In genomic region chrX:38189552-38190457, GRCm38 (mm10) we compare ENCODE assay signal across 8 mouse cellular contexts. TPM values are rescaled to one million over a fixed set of nuclear protein-coding genes. Genes with fewer than 3 reads are reported as not detected.
DNase-seq lines count a peak whose midpoint lies in the region; ATAC-seq lines count a peak whose summit lies in the region.

Gene Zbtb33, plus strand, starts transcription at chrX:38189793.

- WGBS in intestine, embryonic 16.5 days = 16% methylated on average over 70 of the region's 72 CpGs

- H3K4me1 ChIP-seq in intestine, embryonic 16.5 days (ENCODE audit: control insufficient read depth, insufficient read depth, low read length) = no peaks in the 10 kb centered on the region

- DNase-seq in adrenal gland, adult 8-10 months = peak; percentile 78
- peak; percentile 69 for DNase-seq in embryo, embryonic 11.5 days (ENCODE audit: low read depth, low spot score)
- DNase-seq in gastrocnemius, postnatal 36 days = peak; percentile 80
- peak; percentile 85 to 90 for DNase-seq in left cerebral cortex, postnatal 25 days (ENCODE audit: low spot score in 2 of 2)
- DNase-seq in mesoderm, embryonic 11.5 days (ENCODE audit: low read depth, low spot score) = peak; percentile 90
- peak; percentile 86 for DNase-seq in right cerebral cortex, postnatal 25 days
- DNase-seq in urinary bladder, postnatal 36 days (ENCODE audit: low spot score in 2 of 2) = peak; percentile 77 to 85

- H3K4me2 ChIP-seq in intestine, embryonic 16.5 days (ENCODE audit: low read depth, low read length) = peak within 1 kb of the TSS; percentile 53

- peak within 1 kb of the TSS; percentile 90 for H3K27ac ChIP-seq in intestine, embryonic 16.5 days (ENCODE audit: low read length)

- peak; percentile 98 for ATAC-seq in intestine, embryonic 16.5 days

- peak within 1 kb of the TSS; percentile 54 for H3K4me3 ChIP-seq in intestine, embryonic 16.5 days (ENCODE audit: low read length)

- intact Hi-C loops in gastrocnemius, postnatal 36 days (cut with DNase I) = no loop called here
- intact Hi-C loops in left cerebral cortex, postnatal 25 days (cut with DNase I) = loop anchor here (5.0 kb wide), 1 partner anchor 247 kb away; no protein-coding TSS in a partner anchor

- no peaks in the 10 kb centered on the region for H3K36me3 ChIP-seq in intestine, embryonic 16.5 days (ENCODE audit: control insufficient read depth, insufficient read depth, low read length)

- H3K9me3 ChIP-seq in intestine, embryonic 16.5 days (ENCODE audit: control insufficient read depth, low read length) = no peaks in the 10 kb centered on the region

- no peaks in the 10 kb centered on the region for H3K27me3 ChIP-seq in intestine, embryonic 16.5 days (replicated peaks; ENCODE audit: control insufficient read depth, insufficient read depth, low read length)

- H3K9ac ChIP-seq in intestine, embryonic 16.5 days (ENCODE audit: low read depth, low read length) = peak within 1 kb of the TSS; percentile 74

RNA-seq across cellular contexts. Expression of gene Zbtb33, which starts in this region (rescaled TPM):
- total RNA-seq in adrenal gland, adult 8-10 months (2022) = 10 to 100 TPM; 28.2 to 42.7 (median 34.2) TPM
- total RNA-seq in gastrocnemius, postnatal 36 days (2021) = 1 to 10 TPM; 5.5 to 6.4 TPM
- polyA plus RNA-seq in intestine, embryonic 16.5 days (2015; fragmentation: Nextera tagmentation; extraction: Ambion mirVana) = 2.7 and 3.1 TPM in 2 replicates
- 10 to 100 TPM; 21.0 to 26.3 TPM for total RNA-seq in left cerebral cortex, postnatal 25 days (2021)

Comparison
In these comparisons a context has a peak if more than half of its experiments do, and no peak if none do; other contexts are left out.
1. Peak in every context shown above with its lines: DNase-seq, ATAC-seq, H3K4me3 ChIP-seq and H3K27ac ChIP-seq.